Mouse (Mus musculus): Measurements from ENCODE around the gene 1700001P01Rik.

DNA sequence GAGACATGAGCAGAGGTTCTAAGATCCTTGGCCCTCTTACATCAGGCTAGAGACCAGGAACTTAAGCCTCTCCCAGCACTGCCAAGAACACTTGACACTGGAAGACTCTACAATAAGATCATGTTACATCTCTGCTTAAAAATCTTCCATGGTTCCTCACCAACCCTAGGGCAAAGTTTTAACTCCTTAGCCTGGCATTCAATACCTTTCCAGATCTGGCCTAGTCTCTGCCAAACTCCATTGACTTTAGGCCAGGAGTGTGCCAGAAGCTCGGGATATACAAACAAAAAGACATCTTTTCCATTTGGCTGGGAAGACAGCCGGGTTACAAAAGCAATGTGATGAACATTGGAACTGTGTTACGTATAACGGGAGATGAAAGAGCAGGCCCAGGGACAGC, 38.1 kb downstream of the 1700001P01Rik start:
- TF ChIP-seq POLR2A (IDR thresholded peaks at IDR 0.05; ENCODE audit: low read depth, low read length), result no peak
- no peak for TF ChIP-seq CTCF (conservative IDR thresholded peaks at IDR 0.05; ENCODE audit: insufficient read depth, insufficient read length, low read depth, low read length)

Data from kidney, adult 2 months (tissue).